Mouse (Mus musculus) layer of hippocampus, postnatal 36 days (tissue): Measurements from ENCODE around the gene St8sia4. TPM values are rescaled to one million over a fixed set of nuclear protein-coding genes. Genes with fewer than 3 reads are reported as not detected.

Experiments
- DNase-seq, 2 experiments: peaks; one replicate each; pipeline ENCODE4 v3.0.0; 2022
- total RNA-seq, 2 experiments: library from RNA; stranded (reverse); gene quantifications; 2 replicates each; pipeline ENCODE4 v1.2.3; 2021

The St8sia4 gene
- 10 to 100 TPM; 12.0 to 13.1 TPM for total RNA-seq

DNA sequence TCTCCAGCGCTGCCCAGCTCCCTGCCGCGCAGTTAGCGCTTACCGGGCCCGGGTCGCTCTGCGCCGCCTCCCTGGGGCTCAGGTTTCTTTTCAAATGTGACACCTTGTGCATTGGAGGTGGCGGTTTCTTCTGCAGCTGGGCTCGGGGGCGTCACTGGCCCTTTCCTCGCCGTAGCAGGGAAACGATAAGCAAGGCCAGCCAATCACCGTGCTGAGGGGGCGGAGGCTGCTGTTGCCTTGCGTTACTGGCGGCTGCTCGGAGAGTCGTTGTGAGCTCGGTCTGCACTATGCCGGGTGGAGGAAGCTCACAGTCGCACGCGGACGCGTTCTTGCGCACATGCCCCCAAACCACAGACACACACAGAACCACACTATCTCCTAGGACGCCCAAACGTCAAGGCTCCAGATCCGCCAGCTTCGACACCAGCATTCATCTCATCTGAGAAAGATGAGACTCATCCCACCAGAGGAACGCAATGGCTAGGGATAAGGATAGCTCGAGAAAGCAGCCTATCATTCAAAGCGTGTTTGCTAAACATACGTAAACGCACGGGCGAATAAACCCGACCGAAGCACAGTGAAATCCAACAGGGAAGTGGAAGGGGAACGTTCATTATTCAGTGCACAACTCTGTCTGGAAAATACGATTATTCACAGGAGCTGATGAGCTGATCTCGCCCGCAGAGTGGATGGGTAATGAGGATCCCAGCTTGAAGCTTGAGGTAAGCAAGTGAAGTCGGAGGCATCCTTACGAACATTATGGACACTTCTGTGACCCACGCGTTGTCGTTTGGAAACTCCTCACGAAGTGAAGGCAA, at the start of gene St8sia4:
Gene St8sia4, minus strand, starts transcription at position 137 of the 818 bp plus-strand sequence.
- DNase-seq: peak; percentile 85 to 86

- no peak for DNase-seq
These were observed 41.8 kb upstream of the St8sia4 start for GRCm38 (mm10) chr1:95709181-95709580.

DNA sequence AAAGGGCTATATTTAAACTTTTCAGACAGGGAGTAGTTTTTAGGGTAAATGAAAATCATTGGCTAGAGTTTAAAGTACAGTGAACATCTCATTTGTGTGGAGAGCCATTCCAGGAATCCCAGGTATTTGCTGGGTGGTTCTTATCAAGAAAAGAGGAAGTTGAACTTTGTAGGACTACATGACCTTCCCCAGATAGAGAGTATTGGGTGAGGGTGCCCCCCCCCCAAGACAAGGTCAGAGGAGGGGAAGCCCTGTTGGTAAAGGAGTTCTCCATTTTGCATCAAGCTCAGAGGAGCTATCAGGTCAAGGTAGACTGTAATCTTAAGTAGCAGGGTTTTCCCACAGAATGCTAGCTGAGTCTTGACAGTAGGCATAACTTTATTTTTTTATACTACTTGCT, 32.5 kb upstream of the St8sia4 start:
- no peak for DNase-seq

DNA sequence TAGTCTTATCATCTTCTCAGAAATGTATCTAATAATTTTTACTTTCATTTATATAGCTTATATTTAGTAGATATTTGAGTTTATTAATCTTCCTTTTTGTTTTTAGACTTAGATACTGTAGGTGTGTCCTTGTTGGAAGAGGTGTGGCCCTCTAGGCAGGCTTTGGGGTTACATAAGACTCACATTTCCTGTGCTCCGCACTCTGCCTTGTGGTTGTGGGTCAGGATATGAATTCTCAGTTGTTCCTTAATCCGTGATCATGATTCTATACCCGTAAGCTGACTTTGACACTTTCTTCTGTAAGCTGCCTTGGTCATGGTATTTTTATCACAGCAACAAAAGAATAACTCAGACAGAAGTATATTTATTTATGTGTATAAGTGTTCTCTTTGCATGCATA, 6.7 kb upstream of the St8sia4 start:
- DNase-seq: no peak

- peak in 1 of 2 experiments; percentile 2 for DNase-seq
These were observed 958 bp upstream of the St8sia4 start for GRCm38 (mm10) chr1:95668253-95668805.

DNA sequence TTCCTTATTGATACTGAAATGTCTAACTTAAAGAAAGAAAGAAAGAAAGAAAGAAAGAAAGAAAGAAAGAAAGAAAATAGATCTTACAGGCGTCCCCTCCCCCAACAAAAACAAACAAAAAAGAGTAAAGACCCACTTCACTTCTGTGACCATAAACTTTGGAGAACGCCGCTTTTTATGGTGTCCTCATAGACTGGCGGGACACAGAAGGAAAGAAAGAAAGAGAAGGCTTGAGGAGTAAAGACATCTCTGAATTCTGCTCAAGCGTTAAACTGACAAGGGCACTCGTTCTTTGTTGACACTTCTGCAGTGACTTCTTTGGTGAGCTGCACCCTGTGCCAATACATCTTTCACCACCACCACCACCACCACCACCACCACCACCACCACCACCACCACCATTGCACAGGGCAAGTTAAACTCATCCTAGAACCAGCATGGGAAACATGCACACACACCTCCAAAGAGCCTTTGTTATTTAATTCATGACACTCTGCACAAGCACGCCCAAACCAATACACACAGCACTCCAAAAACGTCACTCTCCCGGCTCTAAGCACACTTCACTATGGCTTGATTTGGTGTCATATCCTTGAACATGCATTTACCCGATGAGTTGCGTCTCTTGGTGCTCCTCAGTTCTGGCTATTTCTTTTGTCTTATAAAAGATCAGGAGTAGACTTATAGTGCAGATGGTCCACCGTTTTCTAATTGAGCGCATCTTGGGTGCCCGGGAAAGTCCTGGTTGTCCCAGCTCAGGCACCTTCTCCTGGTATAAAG, 640 bp downstream of the St8sia4 start:
- DNase-seq: no peak

- DNase-seq: peak; percentile 3 to 5
These were observed 1.4 kb downstream of the St8sia4 start for GRCm38 (mm10) chr1:95665951-95666484.

DNA sequence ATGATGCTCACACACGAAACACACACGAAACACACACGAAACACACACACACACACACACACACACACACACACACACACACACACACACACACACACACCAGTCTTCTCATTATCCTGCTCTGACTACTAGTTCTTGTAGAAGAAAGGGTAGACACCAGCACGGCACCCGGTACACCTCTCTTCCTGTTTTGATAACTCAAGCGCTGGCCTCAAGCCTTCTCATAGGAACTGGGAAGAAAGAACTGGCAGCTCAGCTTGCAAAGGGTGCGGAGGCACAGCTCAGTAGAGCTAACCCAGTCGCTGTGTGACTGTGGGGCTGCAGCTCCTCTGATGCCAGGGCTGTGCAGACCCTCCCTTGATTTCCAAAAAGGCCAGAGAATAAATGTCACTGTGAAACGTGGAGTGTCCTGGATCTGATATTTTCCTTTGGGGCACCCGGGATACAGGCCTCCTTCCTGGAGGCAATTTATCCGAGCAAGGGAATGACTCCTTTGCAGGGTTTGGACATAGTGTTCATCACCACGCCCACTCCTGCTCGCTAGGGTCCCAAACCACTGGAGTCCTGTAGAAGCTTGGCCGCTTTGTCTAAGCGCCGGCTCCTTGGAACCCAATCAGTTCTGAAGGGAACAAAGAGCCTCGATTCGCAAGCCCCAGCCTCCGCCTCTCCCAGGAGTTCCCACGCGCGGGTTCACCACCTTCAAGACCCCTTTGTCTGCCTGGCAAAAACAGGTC, 2.2 kb downstream of the St8sia4 start:
- peak; percentile 20 to 24 for DNase-seq

GRCm38 (mm10) chr1:95664321-95664825, 3.0 kb downstream of the St8sia4 start:
- peak; percentile 6 to 12 for DNase-seq

- DNase-seq: no peak
These were observed 10.2 kb downstream of the St8sia4 start for GRCm38 (mm10) chr1:95657051-95657668.

- DNase-seq: no peak
These were observed 11.8 kb downstream of the St8sia4 start for GRCm38 (mm10) chr1:95655564-95655963.

GRCm38 (mm10) chr1:95653445-95653844, 13.9 kb downstream of the St8sia4 start:
- DNase-seq: no peak

DNA sequence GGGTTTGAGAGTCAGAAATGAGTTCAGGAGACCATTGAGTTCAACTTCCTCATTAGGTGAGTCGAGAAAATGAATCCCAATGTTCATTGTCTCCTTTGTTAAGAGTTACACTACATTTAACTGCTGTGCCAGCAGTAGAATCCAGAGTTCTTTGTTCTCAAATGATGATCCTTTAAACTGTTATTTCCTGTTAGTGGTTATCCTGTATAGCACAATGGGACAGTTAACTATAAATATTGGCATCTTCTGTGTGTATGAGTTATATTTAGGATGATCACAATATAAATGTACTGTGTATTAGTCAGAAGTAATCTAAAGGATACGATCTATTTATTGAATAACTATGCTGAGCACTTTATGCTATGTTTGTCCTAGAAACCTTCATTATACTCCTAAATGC, 23.1 kb downstream of the St8sia4 start:
- DNase-seq: no peak

DNA sequence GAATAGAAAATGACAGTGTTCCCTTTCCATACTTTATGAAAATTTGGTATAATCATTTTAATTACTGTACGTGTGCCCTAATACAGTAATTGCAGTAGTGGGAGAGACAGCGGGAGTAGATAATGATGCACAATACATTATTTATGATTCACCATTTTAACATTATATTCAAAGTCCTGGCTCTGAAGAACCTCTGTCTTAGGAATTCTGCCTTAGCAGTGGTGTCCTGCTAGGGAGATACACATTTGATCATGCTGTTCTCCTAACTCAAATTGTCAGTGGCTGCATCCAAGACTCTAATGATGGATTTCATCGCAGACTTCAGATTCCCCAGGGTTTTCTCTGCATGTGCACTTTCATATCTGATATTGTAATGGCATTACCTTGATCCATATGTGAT, 28.4 kb downstream of the St8sia4 start:
- no peak for DNase-seq

DNA sequence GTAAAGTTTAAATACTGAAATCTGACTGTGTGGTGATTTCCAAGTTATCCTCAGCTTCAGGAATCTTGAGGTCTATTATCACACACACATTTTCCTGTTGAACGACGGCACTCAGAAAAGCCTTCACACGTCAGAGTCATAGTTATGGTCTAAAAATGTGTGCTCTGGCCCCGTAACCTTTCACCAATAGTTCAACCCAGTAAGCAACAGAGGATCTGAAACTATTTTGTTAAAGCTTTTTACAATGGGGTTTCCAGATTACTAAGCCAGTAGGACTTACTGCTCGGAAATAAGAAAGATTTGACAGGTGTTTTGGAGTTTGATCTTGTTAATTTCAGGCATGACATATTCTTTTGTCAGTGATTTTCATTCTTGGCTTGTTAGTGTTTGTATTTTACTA, 43.0 kb downstream of the St8sia4 start:
- DNase-seq: no peak

GRCm38 (mm10) chr1:95618647-95619046, 48.7 kb downstream of the St8sia4 start:
- no peak for DNase-seq

DNA sequence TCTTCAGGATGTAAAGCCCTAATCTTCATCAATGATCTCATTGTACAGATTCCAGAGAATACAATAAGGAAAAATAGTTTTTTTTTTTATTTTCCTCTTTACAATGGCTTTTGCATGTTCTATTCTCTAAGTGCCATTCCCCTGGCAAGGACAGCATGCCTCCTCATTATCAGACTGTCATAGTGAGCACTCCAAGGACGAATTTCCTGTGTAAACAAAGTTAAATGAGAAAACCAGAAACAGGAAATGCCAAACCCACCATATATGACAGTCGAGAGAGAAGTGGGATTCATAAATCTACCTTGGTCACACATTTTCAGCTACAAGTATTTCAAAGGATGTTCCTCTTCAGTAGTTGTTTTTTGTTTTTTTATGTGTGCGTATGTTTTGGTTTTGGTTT, 49.2 kb downstream of the St8sia4 start:
- no peak for DNase-seq

DNA sequence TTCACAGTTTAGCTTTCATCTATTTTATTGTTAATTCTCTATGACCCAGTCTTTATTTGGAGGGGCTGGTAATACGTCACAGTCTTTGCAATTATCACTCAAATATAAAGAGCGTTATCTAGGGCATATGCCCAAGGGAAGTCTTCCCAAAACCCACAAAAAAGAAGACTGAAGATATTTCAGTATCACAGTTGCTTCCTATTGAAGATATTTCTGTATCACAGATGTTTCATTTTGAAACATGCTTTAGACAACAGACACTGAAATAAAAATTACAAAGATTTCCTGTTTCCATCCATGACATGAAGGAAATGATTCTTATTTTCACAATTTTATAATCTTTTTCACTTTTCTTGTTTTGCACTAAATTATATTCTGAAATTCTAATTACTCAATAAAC, 57.4 kb downstream of the St8sia4 start:
- no peak for DNase-seq

DNA sequence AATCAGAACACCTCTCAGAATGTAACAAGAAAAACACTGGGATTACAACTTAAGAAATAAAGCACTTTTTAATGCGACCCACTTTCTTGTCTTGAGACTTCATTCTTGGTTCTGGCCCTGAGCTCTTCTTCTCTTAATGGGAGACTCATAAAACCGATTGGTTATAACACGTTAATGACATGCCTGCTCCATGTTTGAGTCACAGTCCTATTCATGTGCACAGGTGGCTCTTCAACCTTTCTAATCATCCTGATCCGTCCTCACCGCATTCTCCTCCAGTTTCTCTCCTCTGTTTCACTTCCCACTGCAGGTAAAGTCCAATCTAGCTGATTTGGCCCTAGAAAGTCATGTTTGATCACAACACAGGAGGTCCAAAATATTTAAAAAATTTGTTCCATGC, 58.3 kb downstream of the St8sia4 start:
- DNase-seq: no peak

- DNase-seq: no peak
These were observed 61.9 kb downstream of the St8sia4 start for GRCm38 (mm10) chr1:95605458-95605857.

GRCm38 (mm10) chr1:95598108-95598507, 69.3 kb downstream of the St8sia4 start:
- no peak for DNase-seq

GRCm38 (mm10) chr1:95596825-95597224, 70.5 kb downstream of the St8sia4 start:
- no peak for DNase-seq
